Mouse (Mus musculus): ENCODE results near the gene Wwc2. TPM values are rescaled to one million over a fixed set of nuclear protein-coding genes. Genes with fewer than 3 reads are reported as not detected.

Wwc2 gene
- polyA plus RNA-seq, 1 experiment from 2014 or later: 11.1 TPM

DNA sequence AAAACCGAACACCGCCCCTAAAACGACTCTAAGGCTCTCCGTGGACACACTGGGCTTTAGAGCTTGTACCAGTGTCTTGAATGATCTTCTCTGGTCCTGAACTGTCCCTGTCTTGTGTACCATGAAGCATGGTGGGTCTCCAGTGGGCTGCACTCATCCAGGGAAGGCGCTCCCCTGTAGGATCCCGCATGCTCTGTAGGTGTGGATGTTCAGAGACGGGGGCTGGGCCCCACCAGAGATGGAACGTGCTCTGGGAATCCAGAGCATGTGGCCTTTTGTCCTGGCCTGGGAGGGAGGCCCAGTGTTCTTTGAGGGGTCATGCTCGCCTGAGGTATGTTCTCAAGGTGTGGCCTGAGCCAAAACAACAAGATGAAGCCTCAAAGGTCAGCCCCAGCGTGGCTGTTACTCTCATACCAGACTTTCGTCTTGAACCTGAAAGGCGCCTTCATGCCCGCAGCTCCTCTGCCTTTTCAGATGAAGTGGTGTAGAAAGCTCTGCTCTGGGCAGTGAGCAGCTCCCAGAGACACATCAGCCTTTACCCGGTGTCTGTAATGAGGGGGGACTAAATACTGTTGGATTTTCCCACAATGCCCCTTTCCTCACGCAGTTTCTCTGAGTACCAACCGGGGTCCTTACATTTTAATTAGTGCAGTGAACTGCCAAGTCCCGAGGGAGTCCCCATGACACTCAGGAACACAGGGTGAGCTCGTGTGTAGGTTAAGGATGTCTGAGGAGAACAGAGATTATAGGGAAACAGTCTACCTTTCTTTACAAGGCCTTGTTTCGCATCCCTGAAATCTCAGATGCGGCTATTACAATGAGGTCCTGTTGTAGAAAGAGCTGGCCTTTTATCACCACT lies 169.6 kb downstream of the Wwc2 start:
- no peak overlapping the region; the same call in 1 of the 2 replicates for H3K27ac ChIP-seq (replicated peaks)
- WGBS: 83% methylated on average over 20 of the region's 20 CpGs
- H3K36me3 ChIP-seq (replicated peaks): no peaks in the 10 kb centered on the region
- no peak for DNase-seq (ENCODE audit: low spot score)
- no peaks in the 10 kb centered on the region for H3K27me3 ChIP-seq (replicated peaks; ENCODE audit: low read depth, poor library complexity, severe bottlenecking)
- H3K4me1 ChIP-seq: peaks cover 22% of the 10 kb centered on the region
- H3K9me3 ChIP-seq: no peaks in the 10 kb centered on the region
- H3K4me3 ChIP-seq: no peak overlapping the region

DNA sequence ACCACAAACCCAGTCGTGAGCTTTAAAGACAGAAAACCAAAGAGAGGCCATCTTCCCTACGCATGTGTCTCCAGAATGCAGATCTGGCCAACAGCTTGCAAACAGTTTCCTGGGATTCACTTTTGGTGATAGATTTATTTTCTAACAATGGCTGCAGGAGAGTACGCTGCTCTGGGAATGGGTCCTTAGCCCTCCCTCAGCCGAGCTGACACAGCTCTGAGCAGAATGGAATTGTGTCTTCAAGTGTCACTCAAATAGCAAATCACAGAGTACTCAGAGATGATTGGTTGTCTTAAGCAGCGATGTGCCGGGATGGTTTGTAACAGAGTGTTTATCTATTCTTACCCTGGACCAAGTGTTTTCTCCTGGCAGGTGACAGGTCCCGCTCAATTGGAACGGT lies 171.7 kb downstream of the Wwc2 start:
- 89% methylated on average over 8 of the region's 8 CpGs for WGBS
- no peak overlapping the region for H3K27ac ChIP-seq (replicated peaks)
- H3K4me3 ChIP-seq: no peak overlapping the region
- peaks cover 9% of the 10 kb centered on the region for H3K4me1 ChIP-seq
- DNase-seq (ENCODE audit: low spot score): no peak
- no peaks in the 10 kb centered on the region for H3K27me3 ChIP-seq (replicated peaks; ENCODE audit: low read depth, poor library complexity, severe bottlenecking)
- no peaks in the 10 kb centered on the region for H3K36me3 ChIP-seq (replicated peaks)
- H3K9me3 ChIP-seq: no peaks in the 10 kb centered on the region

DNA sequence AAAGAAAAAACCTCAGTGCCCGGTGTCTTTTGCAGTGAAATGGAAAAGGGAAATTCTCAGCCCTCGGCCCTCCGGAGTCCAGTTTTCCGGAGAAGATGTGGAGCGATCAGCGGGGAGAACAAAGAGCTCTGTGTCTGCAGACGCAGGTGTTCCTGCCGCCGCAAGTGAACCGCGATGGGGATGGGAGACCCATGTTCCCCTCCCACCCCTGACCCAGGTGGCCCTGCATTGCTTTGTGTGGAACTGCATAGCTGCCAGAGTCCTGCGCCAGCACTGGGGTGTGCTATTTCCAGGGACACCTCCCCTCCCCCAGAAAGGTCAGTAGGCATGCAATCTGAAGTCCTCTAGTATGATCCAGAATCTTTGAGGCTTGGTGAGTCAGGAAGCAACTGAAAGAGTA lies 179.5 kb downstream of the Wwc2 start:
- WGBS: 68% methylated on average over 12 of the region's 12 CpGs
- peak; percentile 52 for DNase-seq (ENCODE audit: low spot score)
- no peaks in the 10 kb centered on the region for H3K36me3 ChIP-seq (replicated peaks)
- peaks cover 6% of the 10 kb centered on the region for H3K4me1 ChIP-seq
- no peak overlapping the region for H3K4me3 ChIP-seq
- 0 out of 2 replicates have a peak overlapping the region, but pooled peaks have one; percentile 30 for H3K27ac ChIP-seq (replicated peaks)
- H3K27me3 ChIP-seq (replicated peaks; ENCODE audit: low read depth, poor library complexity, severe bottlenecking): no peaks in the 10 kb centered on the region
- no peaks in the 10 kb centered on the region for H3K9me3 ChIP-seq

DNA sequence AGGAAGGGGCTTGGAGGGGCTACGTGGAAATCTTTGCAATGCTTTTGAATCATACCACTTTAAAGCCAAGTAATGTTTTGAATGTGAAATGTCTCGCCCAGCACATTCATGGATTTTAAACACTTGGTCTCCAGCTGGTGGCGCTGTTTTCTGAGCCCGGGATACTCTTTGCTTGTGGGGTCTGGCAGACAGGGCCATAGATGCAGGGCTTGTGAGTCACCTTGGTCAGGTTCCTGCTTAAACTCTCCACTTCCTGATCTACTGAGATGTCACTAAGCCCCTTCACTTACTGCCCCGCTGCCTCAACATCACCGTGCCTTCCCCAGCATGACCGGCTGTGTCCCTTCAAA lies 180.1 kb downstream of the Wwc2 start:
- Histone ChIP-seq H3K4me1 (peaks cover 6% of the 10 kb centered on the region), H3K36me3 (replicated peaks) (no peaks in the 10 kb centered on the region), H3K4me3 (no peak overlapping the region), H3K27me3 (replicated peaks; ENCODE audit: low read depth, poor library complexity, severe bottlenecking) (no peaks in the 10 kb centered on the region), H3K9me3 (no peaks in the 10 kb centered on the region), H3K27ac (replicated peaks) (0 out of 2 replicates have a peak overlapping the region, but pooled peaks have one; percentile 30)
- DNase-seq (ENCODE audit: low spot score): no peak
- WGBS: 76% methylated on average over 7 of the region's 7 CpGs

DNA sequence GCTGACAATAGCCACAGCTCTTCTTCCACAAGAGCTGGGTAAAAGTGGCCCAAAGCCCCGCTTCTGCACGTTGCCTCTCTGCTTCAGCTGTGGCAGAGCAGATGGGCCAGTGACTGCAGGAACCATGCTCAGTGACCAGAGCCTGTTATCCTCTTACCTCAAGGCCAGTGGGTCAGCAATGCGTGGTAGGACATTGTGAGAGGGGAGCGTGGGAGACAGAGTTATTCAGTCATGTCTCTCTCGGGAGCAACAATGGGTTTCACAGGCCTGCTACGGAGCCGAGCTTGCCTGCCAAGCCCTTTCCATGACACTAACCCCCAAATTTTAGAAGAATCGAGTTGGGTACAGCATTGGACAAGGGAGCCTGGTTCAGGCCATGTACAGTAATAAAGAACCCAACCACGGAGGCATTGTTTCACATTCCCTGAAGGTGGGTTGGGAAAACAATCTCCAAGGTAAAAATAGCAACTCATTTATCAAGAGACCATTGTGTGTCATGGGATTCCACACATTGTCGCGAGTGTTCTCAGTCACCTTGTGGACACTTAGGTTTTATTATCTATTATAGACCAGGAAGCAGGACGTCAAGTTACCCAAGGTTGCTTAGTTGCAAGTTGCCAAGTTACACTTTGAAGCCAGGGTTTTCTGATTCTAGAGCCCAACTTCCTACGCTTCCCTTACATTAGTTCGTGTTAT lies 180.6 kb downstream of the Wwc2 start:
- Histone ChIP-seq H3K9me3 (no peaks in the 10 kb centered on the region), H3K4me1 (peaks cover 6% of the 10 kb centered on the region), H3K27me3 (replicated peaks; ENCODE audit: low read depth, poor library complexity, severe bottlenecking) (no peaks in the 10 kb centered on the region), H3K27ac (replicated peaks) (0 out of 2 replicates have a peak overlapping the region, but pooled peaks have one; percentile 30), H3K4me3 (no peak overlapping the region), H3K36me3 (replicated peaks) (no peaks in the 10 kb centered on the region)
- WGBS: 89% methylated on average over 14 of the region's 14 CpGs
- no peak for DNase-seq (ENCODE audit: low spot score)

DNA sequence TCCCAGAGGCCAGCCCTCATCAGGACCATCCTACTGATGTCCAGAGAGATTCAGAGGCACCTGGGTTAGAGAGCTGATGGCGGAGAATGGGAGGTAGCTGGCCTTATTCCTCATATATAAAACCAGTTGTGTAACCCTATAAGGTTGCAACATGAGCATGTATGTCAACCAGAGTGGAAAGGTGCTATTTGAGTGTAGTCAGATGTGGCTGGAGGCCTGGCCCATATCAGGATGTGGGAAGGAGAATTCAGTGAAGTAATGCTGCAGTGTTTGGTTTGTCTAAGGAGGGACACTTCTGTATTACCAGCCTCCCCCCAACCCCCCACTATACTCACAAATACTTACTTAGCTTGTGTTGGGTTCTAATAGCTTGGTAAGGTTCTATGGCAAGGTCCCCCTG lies 186.5 kb downstream of the Wwc2 start:
- no peak for DNase-seq (ENCODE audit: low spot score)
- Histone ChIP-seq H3K36me3 (replicated peaks) (no peaks in the 10 kb centered on the region), H3K27me3 (replicated peaks; ENCODE audit: low read depth, poor library complexity, severe bottlenecking) (no peaks in the 10 kb centered on the region), H3K4me3 (no peak overlapping the region), H3K4me1 (no peaks in the 10 kb centered on the region), H3K27ac (replicated peaks) (no peak overlapping the region), H3K9me3 (no peaks in the 10 kb centered on the region)
- 84% methylated on average over 1 of the region's 1 CpGs for WGBS

DNA sequence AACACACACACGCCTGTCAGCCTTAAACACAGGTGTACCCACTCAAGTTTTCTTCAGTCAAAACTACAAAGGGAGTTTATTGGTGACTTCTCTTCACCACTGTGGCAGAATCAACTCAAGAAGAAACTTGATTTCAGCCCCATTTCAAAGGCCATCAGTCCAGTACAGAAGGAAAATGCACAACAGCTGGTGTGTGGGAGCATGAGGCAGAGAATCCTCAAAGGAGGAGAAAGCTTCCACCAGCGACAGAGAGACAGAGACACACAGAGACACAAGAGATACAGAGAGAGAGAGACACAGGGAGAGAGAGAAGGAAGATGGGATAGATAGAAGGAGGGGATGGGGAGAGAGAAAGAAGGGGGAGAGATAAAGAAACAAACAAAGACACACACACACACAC lies 188.4 kb downstream of the Wwc2 start:
- Histone ChIP-seq H3K4me1 (no peaks in the 10 kb centered on the region), H3K27me3 (replicated peaks; ENCODE audit: low read depth, poor library complexity, severe bottlenecking) (no peaks in the 10 kb centered on the region), H3K9me3 (no peaks in the 10 kb centered on the region), H3K4me3 (no peak overlapping the region), H3K27ac (replicated peaks) (no peak overlapping the region), H3K36me3 (replicated peaks) (no peaks in the 10 kb centered on the region)
- no peak for DNase-seq (ENCODE audit: low spot score)
- WGBS: 83% methylated on average over 2 of the region's 2 CpGs

DNA sequence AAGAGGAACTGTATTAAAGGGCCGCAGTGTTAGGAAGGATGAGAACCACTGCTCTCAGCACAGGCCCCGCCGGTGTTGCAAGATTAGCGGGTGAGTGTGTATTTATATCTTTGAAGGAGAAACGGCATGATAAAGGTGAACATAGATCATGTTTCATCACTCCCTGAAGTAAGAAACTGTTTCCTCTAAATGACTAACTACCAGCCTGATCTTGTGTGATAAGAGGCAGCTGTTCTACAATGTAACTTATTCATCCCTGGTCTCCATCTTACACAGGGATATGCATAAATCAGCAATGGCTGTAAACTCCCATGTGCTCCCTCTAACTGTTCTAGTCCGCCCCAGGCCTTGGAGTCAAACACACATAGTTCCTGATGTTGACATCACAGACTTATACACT lies 191.3 kb downstream of the Wwc2 start:
- Histone ChIP-seq H3K36me3 (replicated peaks) (no peaks in the 10 kb centered on the region), H3K4me1 (no peaks in the 10 kb centered on the region), H3K4me3 (no peak overlapping the region), H3K9me3 (peaks cover 11% of the 10 kb centered on the region), H3K27me3 (replicated peaks; ENCODE audit: low read depth, poor library complexity, severe bottlenecking) (no peaks in the 10 kb centered on the region), H3K27ac (replicated peaks) (no peak overlapping the region)
- 87% methylated on average over 6 of the region's 6 CpGs for WGBS
- DNase-seq (ENCODE audit: low spot score): no peak

DNA sequence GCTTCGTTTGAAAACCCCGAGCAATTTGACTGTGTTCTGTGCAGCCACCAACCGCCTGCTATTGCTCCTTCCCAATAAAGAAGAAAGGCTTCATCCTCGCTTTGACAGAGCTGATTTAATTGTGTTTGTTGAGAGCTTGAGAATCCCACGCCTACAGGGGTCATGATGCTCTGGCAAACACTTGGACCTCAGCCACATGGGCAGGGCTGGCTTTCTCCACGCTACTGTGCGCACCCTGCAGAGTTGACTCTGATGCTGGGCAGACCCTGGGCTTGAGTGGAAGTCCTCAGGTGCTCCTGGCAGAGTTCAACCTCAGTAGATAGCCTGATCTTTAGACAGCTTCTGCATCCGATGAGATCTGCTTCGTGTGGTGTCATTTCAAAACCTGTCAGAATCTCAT lies 198.7 kb downstream of the Wwc2 start:
- 83% methylated on average over 9 of the region's 9 CpGs for WGBS
- H3K4me1 ChIP-seq: peaks cover 9% of the 10 kb centered on the region; the same call in 1 of the 2 replicates

DNA sequence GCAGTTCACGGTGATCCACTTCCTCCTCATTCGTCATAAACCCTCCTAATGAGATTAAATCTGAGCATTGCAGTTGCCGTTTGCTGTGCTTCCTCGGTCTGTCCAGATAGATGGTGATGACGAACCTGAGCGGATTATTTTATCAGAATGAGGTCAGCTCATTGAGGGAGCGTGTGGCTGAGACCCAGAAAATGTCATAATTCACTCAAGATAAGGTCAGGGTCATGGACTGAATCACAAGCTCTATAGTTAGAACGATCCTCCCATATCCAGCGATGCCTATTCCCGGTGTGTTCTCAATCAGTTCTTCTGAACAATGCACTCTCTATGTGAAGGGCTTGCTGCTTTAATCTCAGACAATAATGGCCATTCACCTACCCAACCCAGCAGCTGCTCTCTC lies 203.0 kb downstream of the Wwc2 start:
- no peaks in the 10 kb centered on the region for H3K36me3 ChIP-seq (replicated peaks)
- peaks cover 9% of the 10 kb centered on the region; the same call in 1 of the 2 replicates for H3K4me1 ChIP-seq
- peak; percentile 23 for DNase-seq (ENCODE audit: low spot score)
- WGBS: 51% methylated on average over 10 of the region's 10 CpGs
- no peak overlapping the region; the same call in 1 of the 2 replicates for H3K27ac ChIP-seq (replicated peaks)
- H3K4me3 ChIP-seq: no peak overlapping the region
- no peaks in the 10 kb centered on the region for H3K27me3 ChIP-seq (replicated peaks; ENCODE audit: low read depth, poor library complexity, severe bottlenecking)
- H3K9me3 ChIP-seq: 0 out of 2 replicates have a peak, but pooled peaks cover 3% of the 10 kb centered on the region

More for the DNA sequence above, 198.7 kb downstream of the Wwc2 start:
- Histone ChIP-seq H3K27me3 (replicated peaks; ENCODE audit: low read depth, poor library complexity, severe bottlenecking) (no peaks in the 10 kb centered on the region), H3K36me3 (replicated peaks) (no peaks in the 10 kb centered on the region), H3K9me3 (peaks cover 16% of the 10 kb centered on the region), H3K4me3 (no peak overlapping the region), H3K27ac (replicated peaks) (no peak overlapping the region)
- no peak for DNase-seq (ENCODE audit: low spot score)

DNA sequence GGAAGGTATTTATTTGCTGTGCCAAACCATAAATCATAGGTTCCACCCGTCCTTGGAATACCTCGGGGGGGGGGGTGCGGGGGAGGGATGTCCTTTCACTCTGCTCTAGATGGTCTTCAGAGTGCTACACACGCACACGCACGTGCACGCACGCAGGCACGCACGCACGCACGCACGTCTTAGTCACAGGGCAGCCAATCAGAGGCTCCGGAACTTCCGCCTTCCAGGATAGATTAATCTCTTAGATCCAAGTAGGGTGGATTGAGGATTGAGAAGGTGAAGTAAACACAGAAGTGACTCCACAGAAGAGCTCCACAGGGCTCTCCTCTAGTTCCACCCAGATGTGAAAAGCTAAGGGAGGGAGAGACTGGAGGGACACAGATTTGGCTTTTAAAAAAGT lies 204.4 kb downstream of the Wwc2 start:
- no peaks in the 10 kb centered on the region for H3K36me3 ChIP-seq (replicated peaks)
- H3K4me1 ChIP-seq: peaks cover 9% of the 10 kb centered on the region; the same call in 1 of the 2 replicates
- DNase-seq (ENCODE audit: low spot score): no peak
- no peaks in the 10 kb centered on the region for H3K27me3 ChIP-seq (replicated peaks; ENCODE audit: low read depth, poor library complexity, severe bottlenecking)
- H3K9me3 ChIP-seq: 0 out of 2 replicates have a peak, but pooled peaks cover 3% of the 10 kb centered on the region
- H3K4me3 ChIP-seq: no peak overlapping the region
- H3K27ac ChIP-seq (replicated peaks): no peak overlapping the region
- 96% methylated on average over 15 of the region's 15 CpGs for WGBS

DNA sequence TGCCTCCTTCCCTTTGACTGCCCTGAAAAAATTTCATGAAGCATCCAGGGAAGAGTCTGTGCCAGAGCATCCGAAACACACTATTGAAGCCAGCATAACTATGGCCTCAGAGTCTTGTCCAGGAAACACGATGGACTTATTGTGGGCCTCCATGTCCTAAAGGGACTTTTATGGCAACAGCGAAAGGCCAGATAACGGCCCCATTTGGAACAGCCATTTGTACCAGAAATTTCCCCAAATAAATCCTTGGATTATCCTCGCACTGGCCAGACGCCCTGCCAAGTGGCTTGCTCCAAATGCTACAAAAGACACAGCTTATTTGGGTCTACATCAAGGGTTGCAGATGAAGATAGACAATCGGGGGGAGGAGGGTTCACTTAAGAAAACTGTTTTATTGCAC lies 206.3 kb downstream of the Wwc2 start:
- no peak for DNase-seq (ENCODE audit: low spot score)
- H3K27ac ChIP-seq (replicated peaks): no peak overlapping the region
- no peaks in the 10 kb centered on the region for H3K27me3 ChIP-seq (replicated peaks; ENCODE audit: low read depth, poor library complexity, severe bottlenecking)
- no peaks in the 10 kb centered on the region for H3K36me3 ChIP-seq (replicated peaks)
- H3K4me3 ChIP-seq: no peak overlapping the region
- H3K4me1 ChIP-seq: peaks cover 9% of the 10 kb centered on the region; the same call in 1 of the 2 replicates
- 94% methylated on average over 7 of the region's 7 CpGs for WGBS
- H3K9me3 ChIP-seq: 0 out of 2 replicates have a peak, but pooled peaks cover 3% of the 10 kb centered on the region
